8 mouse cellular contexts compared by ENCODE assay signal in the genomic region with DNA sequence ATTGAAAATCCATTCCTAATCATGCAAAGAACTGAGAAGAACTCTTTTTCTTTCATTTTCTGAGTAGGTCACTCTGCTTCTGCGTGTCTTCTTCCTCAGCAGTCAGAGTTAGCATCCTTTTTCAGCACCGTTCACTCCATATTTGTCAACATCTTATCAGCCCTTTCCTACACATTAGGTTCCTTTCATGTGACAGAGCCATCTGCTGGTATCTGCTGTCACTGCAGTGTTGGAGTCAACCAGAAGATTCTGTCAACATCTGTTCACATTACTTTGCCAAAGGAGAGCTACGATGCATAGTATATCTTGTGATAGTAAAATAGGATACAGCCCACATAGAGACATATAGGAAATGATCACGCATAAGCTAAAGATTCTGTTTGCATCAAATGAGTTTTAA.
DNase-seq lines count a peak whose midpoint lies in the region; ATAC-seq and TF ChIP-seq lines count a peak whose summit lies in the region.

No protein-coding gene starts in this region.

- H3K27me3 ChIP-seq in intestine, postnatal 0 days (replicated peaks; ENCODE audit: control insufficient read depth, insufficient read depth, low read length), result no peaks in the 10 kb centered on the region
- no peaks in the 10 kb centered on the region for H3K27me3 ChIP-seq in intestine, embryonic 15.5 days (replicated peaks)
- H3K27me3 ChIP-seq in midbrain, embryonic 14.5 days (ENCODE audit: control insufficient read depth, insufficient read depth, low read length), result no peaks in the 10 kb centered on the region

- DNase-seq in MEL-GATA-1-ER (ENCODE audit: extremely low read depth, low read depth), result peak; percentile 35
- peak; percentile 66 to 75 for DNase-seq in cerebellum, postnatal 14 days
- peak; percentile 41 for DNase-seq in heart, postnatal 4 days
- peak; percentile 69 to 74 for DNase-seq in left cerebral cortex, adult 18-20 months (ENCODE audit: low spot score in 2 of 2)
- peak; percentile 82 for DNase-seq in midbrain, embryonic 14.5 days
- no peak for DNase-seq in spleen, postnatal 14 days (ENCODE audit: low spot score in 2 of 2)

- ATAC-seq in intestine, postnatal 0 days, result no peak
- no peak for ATAC-seq in intestine, embryonic 15.5 days
- ATAC-seq in midbrain, embryonic 14.5 days (ENCODE audit: low FRiP score, low TSS enrichment), result peak; percentile 27; the same call in 1 of the 2 replicates

- peak; percentile 77 for TF ChIP-seq CTCF in intestine, postnatal 0 days (IDR thresholded peaks at IDR 0.05; ENCODE audit: low read depth)

- no peak overlapping the region for H3K4me3 ChIP-seq in intestine, postnatal 0 days (ENCODE audit: low read depth, low read length)
- H3K4me3 ChIP-seq in intestine, embryonic 15.5 days (replicated peaks), result no peak overlapping the region
- no peak overlapping the region for H3K4me3 ChIP-seq in midbrain, embryonic 14.5 days (replicated peaks; ENCODE audit: low read depth, low read length)

- no peak overlapping the region for H3K27ac ChIP-seq in intestine, postnatal 0 days (ENCODE audit: low read depth, low read length)
- no peak overlapping the region for H3K27ac ChIP-seq in intestine, embryonic 15.5 days
- H3K27ac ChIP-seq in midbrain, embryonic 14.5 days (replicated peaks; ENCODE audit: low read depth, low read length), result no peak overlapping the region

- no peaks in the 10 kb centered on the region for H3K4me1 ChIP-seq in intestine, postnatal 0 days (replicated peaks; ENCODE audit: control insufficient read depth, insufficient read depth, low read length)
- H3K4me1 ChIP-seq in intestine, embryonic 15.5 days (replicated peaks), result no peaks in the 10 kb centered on the region
- no peaks in the 10 kb centered on the region for H3K4me1 ChIP-seq in midbrain, embryonic 14.5 days (ENCODE audit: control insufficient read depth, insufficient read depth, low read length)

- no peak overlapping the region for H3K4me2 ChIP-seq in intestine, postnatal 0 days (replicated peaks; ENCODE audit: low read depth)
- no peak overlapping the region for H3K4me2 ChIP-seq in intestine, embryonic 15.5 days (replicated peaks)
- H3K4me2 ChIP-seq in midbrain, embryonic 14.5 days (ENCODE audit: low read length), result no peak overlapping the region

- no peaks in the 10 kb centered on the region for H3K9me3 ChIP-seq in intestine, postnatal 0 days (ENCODE audit: control insufficient read depth)
- H3K9me3 ChIP-seq in intestine, embryonic 15.5 days, result no peaks in the 10 kb centered on the region
- no peaks in the 10 kb centered on the region for H3K9me3 ChIP-seq in midbrain, embryonic 14.5 days (ENCODE audit: control insufficient read depth, low read length)

- no peaks in the 10 kb centered on the region for H3K36me3 ChIP-seq in intestine, postnatal 0 days (ENCODE audit: control insufficient read depth, insufficient read depth)
- H3K36me3 ChIP-seq in intestine, embryonic 15.5 days, result no peaks in the 10 kb centered on the region
- H3K36me3 ChIP-seq in midbrain, embryonic 14.5 days (ENCODE audit: control insufficient read depth, insufficient read depth, low read length), result no peaks in the 10 kb centered on the region

- no peak overlapping the region for H3K9ac ChIP-seq in intestine, postnatal 0 days (ENCODE audit: low read depth, low read length)
- H3K9ac ChIP-seq in intestine, embryonic 15.5 days, result no peak overlapping the region
- no peak overlapping the region for H3K9ac ChIP-seq in midbrain, embryonic 14.5 days (replicated peaks; ENCODE audit: low read length)

- WGBS in intestine, postnatal 0 days, result 34% methylated on average over 4 of the region's 4 CpGs
- WGBS in intestine, embryonic 15.5 days, result 43% methylated on average over 4 of the region's 4 CpGs
- WGBS in midbrain, embryonic 14.5 days, result 46% methylated on average over 4 of the region's 4 CpGs

Comparison
In these comparisons a context has a peak if more than half of its experiments do, and no peak if none do; other contexts are left out.
1. DNase-seq: peak in MEL-GATA-1-ER (single experiment), cerebellum, postnatal 14 days (2 of 2), heart, postnatal 4 days (single experiment), left cerebral cortex, adult 18-20 months (2 of 2) and midbrain, embryonic 14.5 days (single experiment); none in spleen, postnatal 14 days (0 of 2).